Mouse (Mus musculus) natural killer cell, adult 2 months (primary cell): ENCODE data around the gene Car5a.

Experiments used
- DNase-seq, 2 experiments: peaks; one replicate each; pipeline ENCODE4 v3.0.0; 2022; ENCODE audit warnings: low spot score in 2 of 2

Car5a gene

DNA sequence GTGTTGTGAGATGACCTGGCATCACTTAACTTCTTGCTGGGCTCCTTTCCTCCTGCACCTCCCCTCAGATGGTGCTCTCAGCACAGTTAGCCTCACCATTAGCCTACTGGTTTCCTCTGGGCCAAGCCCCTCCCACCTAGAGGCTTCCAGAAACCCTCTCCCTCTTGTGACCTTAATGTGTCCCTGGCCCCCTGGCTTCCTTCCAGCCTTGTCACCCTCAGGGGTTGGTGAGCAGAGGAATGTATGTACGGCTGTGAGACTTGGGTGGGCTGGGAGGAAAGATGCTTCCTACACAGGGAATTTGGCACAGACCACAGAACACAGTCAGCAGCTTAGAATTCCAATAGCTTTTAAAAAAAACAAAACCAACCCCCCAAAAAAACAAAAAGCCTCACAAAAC, 63.9 kb downstream of the Car5a start:
- DNase-seq, result no peak

DNA sequence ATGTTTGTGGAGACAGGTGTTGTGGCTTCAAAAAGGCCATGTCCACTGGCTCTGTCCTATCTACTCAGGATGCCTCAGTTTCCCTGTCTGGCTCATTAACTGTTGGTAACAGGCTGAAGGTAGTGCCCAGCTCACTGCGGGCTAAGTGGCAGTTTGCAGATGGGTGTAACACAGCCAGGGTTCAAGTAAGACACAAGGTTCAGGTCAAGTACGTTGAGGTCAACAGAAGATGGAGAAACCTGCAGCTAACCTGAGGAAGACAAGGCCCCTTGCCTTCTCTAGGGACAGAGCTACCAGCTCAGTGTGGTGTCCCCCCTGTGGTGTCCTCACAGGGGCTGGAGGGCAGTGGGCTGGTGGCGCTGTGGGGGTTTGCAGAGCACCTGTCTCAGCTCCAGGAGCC, 65.0 kb downstream of the Car5a start:
- DNase-seq, result no peak

GRCm38 (mm10) chr8:121877828-121878480, 66.8 kb downstream of the Car5a start:
- no peak for DNase-seq

- DNase-seq, result no peak
Observed at GRCm38 (mm10) chr8:121877212-121877611, 67.5 kb downstream of the Car5a start.

DNA sequence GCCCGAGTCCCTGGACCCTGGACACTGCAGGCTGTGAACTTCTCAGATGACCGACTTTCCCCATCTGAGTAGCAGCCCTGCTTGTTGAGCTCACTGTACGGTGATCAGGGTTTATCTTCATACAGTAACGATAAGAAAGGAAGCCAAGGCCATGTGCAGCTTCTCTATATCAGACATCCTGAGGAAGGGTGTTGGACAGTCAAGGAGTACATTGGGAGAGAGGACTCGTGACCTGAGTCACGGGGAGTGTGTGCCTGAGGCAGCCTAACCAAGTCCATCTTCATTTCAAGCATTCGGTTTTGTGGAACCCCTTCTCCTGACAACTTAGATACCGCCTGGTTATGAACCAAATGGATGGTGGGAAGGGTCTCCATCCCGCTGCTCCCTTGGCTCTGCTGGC, 69.2 kb downstream of the Car5a start:
- DNase-seq, result no peak

DNA sequence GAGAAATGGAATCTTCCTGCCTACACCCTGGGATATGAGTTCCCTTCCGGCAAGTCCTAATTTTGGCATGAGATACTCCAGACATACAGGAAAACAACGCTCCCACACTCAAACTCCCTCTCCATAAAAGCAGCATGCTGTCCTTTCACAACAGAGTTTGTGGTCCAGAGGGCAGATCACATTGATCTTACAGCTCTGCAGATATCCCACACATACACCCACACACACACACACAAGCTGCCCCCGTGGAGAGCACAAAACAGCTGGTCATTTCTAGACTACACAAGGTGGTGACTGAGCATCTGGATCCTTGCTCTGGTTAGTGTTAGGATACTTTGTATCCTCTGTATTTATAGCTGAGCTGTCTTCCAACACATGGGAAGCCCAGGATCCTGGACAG, 69.7 kb downstream of the Car5a start:
- DNase-seq, result no peak

- no peak for DNase-seq
Observed at GRCm38 (mm10) chr8:121874031-121874430, 70.7 kb downstream of the Car5a start.

GRCm38 (mm10) chr8:121871833-121872440, 72.8 kb downstream of the Car5a start:
- DNase-seq, result no peak

DNA sequence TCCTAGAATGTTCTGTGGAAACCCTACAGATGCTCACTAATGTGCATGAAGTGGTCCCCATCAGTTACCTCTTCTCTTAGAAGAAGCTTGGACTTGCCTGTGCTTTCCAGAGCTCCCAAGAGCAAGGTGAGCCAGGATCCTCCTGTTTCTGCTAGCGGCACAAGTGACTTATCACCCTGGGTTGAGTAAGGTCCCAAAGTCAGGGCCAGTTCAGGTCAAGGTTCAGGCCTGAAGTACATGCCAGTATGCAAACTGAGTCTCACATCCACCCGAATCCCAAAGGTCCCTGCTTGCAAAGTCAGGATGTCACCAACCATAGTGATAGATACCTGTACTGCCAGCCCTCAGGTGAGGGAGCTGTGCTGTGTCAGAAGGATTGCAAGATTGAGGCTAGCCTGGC, 74.5 kb downstream of the Car5a start:
- DNase-seq, result no peak

DNA sequence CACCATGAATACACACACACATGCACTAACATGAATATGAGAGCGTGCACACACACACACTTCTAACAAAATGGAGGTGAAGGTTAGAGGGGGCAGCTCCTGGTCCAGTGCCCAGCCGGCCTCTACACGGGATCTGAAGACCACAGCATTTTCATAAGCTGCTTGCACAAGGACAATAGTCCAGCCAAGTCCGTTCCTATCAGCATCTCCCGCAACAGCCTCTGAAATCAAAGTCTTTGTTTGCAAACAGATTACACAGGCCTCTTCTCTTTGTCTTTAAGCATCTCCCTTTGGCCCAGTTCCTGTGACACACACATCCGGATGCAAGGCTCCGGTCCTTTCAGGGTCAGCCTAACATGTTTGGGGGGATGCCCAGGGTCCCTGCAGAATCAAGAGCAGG, 75.8 kb downstream of the Car5a start:
- DNase-seq, result no peak

DNA sequence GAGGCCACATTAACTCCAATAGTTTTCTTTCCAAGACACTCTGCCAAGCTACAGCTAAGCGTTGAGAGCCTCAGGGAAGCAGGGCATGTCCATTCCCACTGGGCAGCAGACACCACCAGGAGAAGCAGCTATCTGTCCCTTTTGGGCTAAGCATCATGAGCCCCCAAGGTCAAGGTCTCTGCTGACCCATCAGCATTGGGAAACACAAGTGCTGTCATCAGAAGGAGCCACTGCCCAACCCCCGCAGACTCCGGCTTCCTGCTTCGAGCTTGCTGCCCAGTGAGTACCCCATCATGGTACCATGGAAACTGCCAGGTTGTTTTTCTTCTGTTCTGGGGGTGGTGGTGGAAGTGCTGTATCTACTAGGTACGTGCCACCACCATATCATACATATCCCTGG, 76.5 kb downstream of the Car5a start:
- no peak for DNase-seq
